Mouse (Mus musculus) frontal cortex, postnatal 14 days (tissue): ENCODE measurements around the gene Cntn4.
A peak's percentile ranks its signal among the peaks of the same experiment; 100 is the strongest.

Experiments
- DNase-seq, 2 experiments: peaks; one replicate each; pipeline ENCODE4 v3.0.0; 2022; ENCODE audit warnings: low spot score in 2 of 2

The Cntn4 gene

GRCm38 (mm10) chr6:105677149-105678031, at the start of gene Cntn4:
Gene Cntn4 (plus strand): TSS chr6:105677660.
- DNase-seq: peak; percentile 63 to 67

- DNase-seq: no peak
Measured at GRCm38 (mm10) chr6:105674276-105674675, 3.2 kb upstream of the Cntn4 start.

GRCm38 (mm10) chr6:105675099-105675498, 2.4 kb upstream of the Cntn4 start:
- DNase-seq: peak in 1 of 2 experiments; percentile 17

GRCm38 (mm10) chr6:105676637-105677036, 823 bp upstream of the Cntn4 start:
- DNase-seq: no peak

GRCm38 (mm10) chr6:105678778-105679177, 1.3 kb downstream of the Cntn4 start:
- no peak for DNase-seq

- no peak for DNase-seq
Measured at GRCm38 (mm10) chr6:105681496-105681895, 4.0 kb downstream of the Cntn4 start.

GRCm38 (mm10) chr6:105683251-105683650, 5.8 kb downstream of the Cntn4 start:
- no peak for DNase-seq

GRCm38 (mm10) chr6:105684123-105684522, 6.7 kb downstream of the Cntn4 start:
- DNase-seq: no peak

GRCm38 (mm10) chr6:105688195-105688594, 10.7 kb downstream of the Cntn4 start:
- no peak for DNase-seq

- DNase-seq: no peak
Measured at GRCm38 (mm10) chr6:105742026-105742425, 64.6 kb downstream of the Cntn4 start.

- no peak for DNase-seq
Measured at GRCm38 (mm10) chr6:105780616-105781015, 103.2 kb downstream of the Cntn4 start.

GRCm38 (mm10) chr6:105788462-105788861, 111.0 kb downstream of the Cntn4 start:
- DNase-seq: no peak

GRCm38 (mm10) chr6:105835099-105835498, 157.6 kb downstream of the Cntn4 start:
- DNase-seq: no peak

GRCm38 (mm10) chr6:105847296-105847695, 169.8 kb downstream of the Cntn4 start:
- no peak for DNase-seq

- DNase-seq: no peak
Measured at GRCm38 (mm10) chr6:105892838-105893237, 215.4 kb downstream of the Cntn4 start.

GRCm38 (mm10) chr6:105938485-105938884, 261.0 kb downstream of the Cntn4 start:
- no peak for DNase-seq

GRCm38 (mm10) chr6:105939303-105939702, 261.8 kb downstream of the Cntn4 start:
- no peak for DNase-seq

GRCm38 (mm10) chr6:105940591-105940990, 263.1 kb downstream of the Cntn4 start:
- no peak for DNase-seq

- DNase-seq: no peak
Measured at GRCm38 (mm10) chr6:105991492-105991891, 314.0 kb downstream of the Cntn4 start.

GRCm38 (mm10) chr6:106013018-106013417, 335.6 kb downstream of the Cntn4 start:
- no peak for DNase-seq

GRCm38 (mm10) chr6:106015126-106015525, 337.7 kb downstream of the Cntn4 start:
- no peak for DNase-seq

GRCm38 (mm10) chr6:106048878-106049277, 371.4 kb downstream of the Cntn4 start:
- DNase-seq: no peak

GRCm38 (mm10) chr6:106056123-106056522, 378.7 kb downstream of the Cntn4 start:
- no peak for DNase-seq
